Mouse (Mus musculus) frontal cortex, adult (tissue): ENCODE results near the gene Ndufs5.
A peak's percentile ranks its signal among the peaks of the same experiment; 100 is the strongest.

Experiments used
- ATAC-seq: cut with Nextera tagmentation; 2 replicates; pipeline ENCODE4 v1.9.2; 2017; ENCODE audit warnings: mild to moderate bottlenecking, moderate library complexity, mixed read lengths; ENCODE audit not compliant: low TSS enrichment

Ndufs5 gene

GRCm38 (mm10) chr4:123717574-123718433 lies at the start of gene Ndufs5:
TSS of gene Ndufs5 (minus strand) at chr4:123718202.
- peak; percentile 99 for ATAC-seq

GRCm38 (mm10) chr4:123765071-123765470 lies 47.1 kb upstream of the Ndufs5 start:
- no peak for ATAC-seq

- no peak for ATAC-seq
These were observed 40.3 kb upstream of the Ndufs5 start for GRCm38 (mm10) chr4:123758306-123758705.

GRCm38 (mm10) chr4:123750707-123751312 lies 32.8 kb upstream of the Ndufs5 start:
- ATAC-seq = 0 out of 2 replicates have a peak, but pooled peaks have one; percentile 17

- peak; percentile 94 for ATAC-seq
These were observed 32.2 kb upstream of the Ndufs5 start, which contains the start of gene Akirin1 for GRCm38 (mm10) chr4:123750152-123750651. TSS of gene Akirin1 (minus strand) at chr4:123750345.

- peak; percentile 36 for ATAC-seq
These were observed 31.6 kb upstream of the Ndufs5 start for GRCm38 (mm10) chr4:123749484-123750130.

- no peak for ATAC-seq
These were observed 30.9 kb upstream of the Ndufs5 start for GRCm38 (mm10) chr4:123748726-123749415.

- ATAC-seq = no peak
These were observed 27.3 kb upstream of the Ndufs5 start for GRCm38 (mm10) chr4:123745221-123745775.

GRCm38 (mm10) chr4:123742891-123743290 lies 24.9 kb upstream of the Ndufs5 start:
- ATAC-seq = no peak

- no peak; the same call in 1 of the 2 replicates for ATAC-seq
These were observed 20.7 kb upstream of the Ndufs5 start for GRCm38 (mm10) chr4:123738708-123739107.

- ATAC-seq = peak; percentile 62; the same call in 1 of the 2 replicates
These were observed 15.5 kb upstream of the Ndufs5 start for GRCm38 (mm10) chr4:123733532-123733931.

GRCm38 (mm10) chr4:123732921-123733320 lies 14.9 kb upstream of the Ndufs5 start:
- peak; percentile 20; the same call in 1 of the 2 replicates for ATAC-seq

- ATAC-seq = no peak
These were observed 14.3 kb upstream of the Ndufs5 start for GRCm38 (mm10) chr4:123732163-123732910.

GRCm38 (mm10) chr4:123721761-123722160 lies 3.8 kb upstream of the Ndufs5 start:
- ATAC-seq = no peak

- ATAC-seq = 0 out of 2 replicates have a peak, but pooled peaks have one; percentile 4
These were observed 405 bp upstream of the Ndufs5 start for GRCm38 (mm10) chr4:123718434-123718780.

- no peak for ATAC-seq
These were observed 5.6 kb downstream of the Ndufs5 start for GRCm38 (mm10) chr4:123712431-123712830.

GRCm38 (mm10) chr4:123707340-123707739 lies 10.7 kb downstream of the Ndufs5 start:
- no peak for ATAC-seq

- ATAC-seq = peak; percentile 74; the same call in 1 of the 2 replicates
These were observed 12.7 kb downstream of the Ndufs5 start for GRCm38 (mm10) chr4:123705340-123705739.

- ATAC-seq = no peak
These were observed 24.6 kb downstream of the Ndufs5 start for GRCm38 (mm10) chr4:123693384-123693783.

- ATAC-seq = no peak
These were observed 25.9 kb downstream of the Ndufs5 start for GRCm38 (mm10) chr4:123692071-123692470.
